14 mouse cellular contexts compared by ENCODE assay signal in the genomic region with DNA sequence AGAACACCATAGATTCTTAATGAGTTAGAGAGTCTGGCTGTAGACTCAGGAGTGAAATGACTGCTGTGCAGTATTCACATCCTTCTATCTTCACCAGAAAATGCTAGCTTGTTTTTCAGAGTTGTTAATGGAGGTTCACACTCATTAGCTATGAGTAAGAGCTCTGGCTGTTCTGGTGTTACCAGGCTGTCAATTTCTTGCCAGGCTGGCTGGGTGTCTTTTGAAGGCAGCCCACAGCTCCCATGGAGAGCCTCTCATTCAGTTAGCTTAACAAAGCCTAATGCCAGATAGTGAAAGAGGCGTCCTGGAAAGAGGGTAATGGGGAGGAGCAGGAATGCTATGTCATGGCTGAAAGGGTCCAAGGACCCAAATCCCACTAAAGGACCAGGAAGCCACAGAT. TPM values are rescaled to one million over a fixed set of nuclear protein-coding genes. Genes with fewer than 3 reads are reported as not detected.
DNase-seq lines count a peak whose midpoint lies in the region; ATAC-seq and TF ChIP-seq lines count a peak whose summit lies in the region.
"Had no signal": no experiment of that assay in that cellular context is flagged by ENCODE, and none has a peak within 500 bp of the region (broad histone marks: within the 10 kb centered on the region; RNA-seq: fewer than 3 reads in every experiment).

No protein-coding gene starts in this region.

- H3K4me3 ChIP-seq in cerebellum, adult 2 months (replicated peaks; ENCODE audit: insufficient read depth, low read depth, low read length): no peak overlapping the region
- no peak overlapping the region for H3K4me3 ChIP-seq in neural tube, embryonic 11.5 days (ENCODE audit: low read depth, low read length)
- no peak overlapping the region for H3K4me3 ChIP-seq in liver, postnatal 0 days (ENCODE audit: low read depth, low read length)
- H3K4me3 ChIP-seq: limb, embryonic 13.5 days had no signal

- no peak overlapping the region for H3K27ac ChIP-seq in cerebellum, adult 2 months (ENCODE audit: insufficient read depth, low read length)
- H3K27ac ChIP-seq in neural tube, embryonic 11.5 days (ENCODE audit: low read depth, low read length): no peak overlapping the region
- no peak overlapping the region for H3K27ac ChIP-seq in liver, postnatal 0 days (ENCODE audit: low read depth)
- H3K27ac ChIP-seq: limb, embryonic 13.5 days had no signal

- H3K9ac ChIP-seq in neural tube, embryonic 11.5 days (ENCODE audit: low read length): no peak overlapping the region
- no peak overlapping the region for H3K9ac ChIP-seq in liver, postnatal 0 days (replicated peaks)
- H3K9ac ChIP-seq: limb, embryonic 13.5 days had no signal

- H3K4me2 ChIP-seq in neural tube, embryonic 11.5 days (ENCODE audit: low read depth): no peak overlapping the region
- no peak overlapping the region for H3K4me2 ChIP-seq in liver, postnatal 0 days (ENCODE audit: low read depth, low read length)
- H3K4me2 ChIP-seq: limb, embryonic 13.5 days had no signal

- peak; percentile 38 to 60 for DNase-seq in cerebellum, adult 2 months
- DNase-seq in cerebellum, adult 11 months: no peak
- DNase-seq in neural tube, embryonic 11.5 days (ENCODE audit: low spot score): no peak
- no peak for DNase-seq in neural tube, embryonic 10.5 days (ENCODE audit: extremely low spot score, low spot score)
- DNase-seq in layer of hippocampus, postnatal 36 days: peak; percentile 54 to 61
- no peak for DNase-seq in ovary, postnatal 14 days (ENCODE audit: low spot score)
- DNase-seq in lung, postnatal 4 days: no peak
- no peak for DNase-seq in liver, postnatal 0 days
- DNase-seq: heart, adult 11 months; kidney, postnatal 14 days; thymus, adult 2 months had no signal

- ATAC-seq in neural tube, embryonic 11.5 days (ENCODE audit: insufficient read depth, low FRiP score, low TSS enrichment): 0 out of 2 replicates have a peak, but pooled peaks have one; percentile 18
- ATAC-seq in liver, postnatal 0 days: no peak
- ATAC-seq: lung, postnatal 0 days had no signal

- 3% methylated on average over 1 of the region's 1 CpGs for WGBS in cerebellum, adult 2 months
- WGBS in neural tube, embryonic 11.5 days: 14% methylated on average over 1 of the region's 1 CpGs
- 75% methylated on average over 1 of the region's 1 CpGs for WGBS in liver, postnatal 0 days (ENCODE audit: insufficient replicate concordance)

- TF ChIP-seq EP300 in liver, postnatal 0 days (IDR thresholded peaks at IDR 0.05; ENCODE audit: low read depth): no peak

- no peaks in the 10 kb centered on the region for H3K36me3 ChIP-seq in neural tube, embryonic 11.5 days (ENCODE audit: control insufficient read depth, insufficient read depth, low read length)
- no peaks in the 10 kb centered on the region for H3K36me3 ChIP-seq in liver, postnatal 0 days (replicated peaks; ENCODE audit: insufficient read depth, low read length)
- H3K36me3 ChIP-seq: G1E; limb, embryonic 13.5 days had no signal

- no peak for TF ChIP-seq CTCF in cerebellum, adult 2 months (IDR thresholded peaks at IDR 0.05; ENCODE audit: borderline replicate concordance, insufficient read depth, low read depth, low read length)
- no peak for TF ChIP-seq CTCF in liver, postnatal 0 days (IDR thresholded peaks at IDR 0.05; ENCODE audit: low read depth)

- no peak for TF ChIP-seq POLR2A in cerebellum, adult 2 months (IDR thresholded peaks at IDR 0.05; ENCODE audit: borderline replicate concordance, insufficient read depth, low read length)

- H3K9me3 ChIP-seq in neural tube, embryonic 11.5 days (ENCODE audit: control insufficient read depth, low read length): no peaks in the 10 kb centered on the region
- H3K9me3 ChIP-seq in liver, postnatal 0 days (ENCODE audit: low read length): no peaks in the 10 kb centered on the region
- H3K9me3 ChIP-seq: G1E; limb, embryonic 13.5 days had no signal

- peaks cover 17% of the 10 kb centered on the region; the same call in 1 of the 2 replicates for H3K4me1 ChIP-seq in cerebellum, adult 2 months (ENCODE audit: control insufficient read depth, insufficient read depth, low read length)
- H3K4me1 ChIP-seq in neural tube, embryonic 11.5 days (ENCODE audit: control insufficient read depth, insufficient read depth, low read length): no peaks in the 10 kb centered on the region
- no peaks in the 10 kb centered on the region for H3K4me1 ChIP-seq in liver, postnatal 0 days (ENCODE audit: insufficient read depth)
- H3K4me1 ChIP-seq: limb, embryonic 13.5 days had no signal

- no peaks in the 10 kb centered on the region for H3K27me3 ChIP-seq in cerebellum, adult 2 months (ENCODE audit: control insufficient read depth, insufficient read depth, low read length)
- no peaks in the 10 kb centered on the region for H3K27me3 ChIP-seq in neural tube, embryonic 11.5 days (ENCODE audit: control insufficient read depth, insufficient read depth, low read length)
- H3K27me3 ChIP-seq in liver, postnatal 0 days (ENCODE audit: insufficient read depth, low read length): no peaks in the 10 kb centered on the region
- H3K27me3 ChIP-seq: limb, embryonic 13.5 days had no signal

RNA-seq across cellular contexts. Expression of a gene that starts 6.7 kb away (rescaled TPM):
- polyA plus RNA-seq in cerebellum, adult 2 months (2012; rRNA removed): 113 and 133 TPM in 2 replicates
- 7.7 and 8.9 TPM in 2 replicates for polyA plus RNA-seq in neural tube, embryonic 11.5 days (2014; fragmentation: Nextera tagmentation; extraction: Ambion mirVana)
- 100 to 1,000 TPM; 226 to 248 TPM for total RNA-seq in layer of hippocampus, postnatal 36 days (2021)
- polyA plus RNA-seq in liver, postnatal 0 days (2015; fragmentation: Nextera tagmentation; extraction: Ambion mirVana): 2.5 and 2.7 TPM in 2 replicates

Comparison
In these comparisons a context has a peak if more than half of its experiments do, and no peak if none do; other contexts are left out.
1. DNase-seq: peak in cerebellum, adult 2 months (2 of 2) and layer of hippocampus, postnatal 36 days (2 of 2); none in cerebellum, adult 11 months (single experiment), neural tube, embryonic 11.5 days (single experiment), neural tube, embryonic 10.5 days (single experiment), ovary, postnatal 14 days (single experiment), lung, postnatal 4 days (0 of 2) and liver, postnatal 0 days (single experiment).
2. RNA of a gene that starts 6.7 kb away (polyA plus RNA-seq): 113 to 133 TPM in cerebellum, adult 2 months; 7.7 to 8.9 TPM in neural tube, embryonic 11.5 days and 2.5 to 2.7 TPM in liver, postnatal 0 days; every median in the first group is over 10 times any median in the second.